Mouse (Mus musculus) heart, embryonic 10.5 days (tissue): ENCODE measurements at regions not wholly inside any gene's neighbourhood (a gene's known extent, or its start where the extent isn't known, plus 50 kb on each side); places are given as distances from the start of the nearest gene placed in this dataset.

ENCODE experiments used
- DNase-seq: peaks from one replicate; pipeline ENCODE4 v3.0.0-alpha.2; 2017; ENCODE audit warnings: low spot score
- H3K27ac ChIP-seq: fragments of 300-500 bp; sonication (generic); 2 replicates; pipeline ENCODE4 v1.5.1; 2016; ENCODE audit warnings: mild to moderate bottlenecking
- H3K27me3 ChIP-seq: fragments of 300-500 bp; sonication (generic); 2 replicates; pipeline ENCODE4 v1.6.1; 2016; ENCODE audit warnings: mild to moderate bottlenecking; ENCODE audit not compliant: poor library complexity, insufficient read depth, severe bottlenecking
- H3K36me3 ChIP-seq: fragments of 300-500 bp; sonication (generic); 2 replicates; pipeline ENCODE4 v1.6.1; 2016; ENCODE audit warnings: mild to moderate bottlenecking, moderate library complexity
- H3K4me1 ChIP-seq: fragments of 300-500 bp; sonication (generic); 2 replicates; pipeline ENCODE4 v1.6.1; 2016; ENCODE audit warnings: mild to moderate bottlenecking
- H3K4me3 ChIP-seq: fragments of 300-500 bp; sonication (generic); 2 replicates; pipeline ENCODE4 v1.5.1; 2016; ENCODE audit warnings: mild to moderate bottlenecking, moderate library complexity
- H3K9me3 ChIP-seq: fragments of 300-500 bp; sonication (generic); 2 replicates; pipeline ENCODE4 v1.6.1; 2016; ENCODE audit warnings: mild to moderate bottlenecking, moderate library complexity
- WGBS: fragments of 180-500 bp; shearing (Covaris S2); methylation state at CpG from one replicate; pipeline ENCODE4 v1.1.7; 2016; 5-methylcytosine and 5-hydroxymethylcytosine counted together

GRCm38 (mm10) chr3:52894812-52895211 is 122.2 kb downstream of the Cog6 start:
- Histone ChIP-seq H3K4me3 (no peak overlapping the region), H3K27me3 (no peaks in the 10 kb centered on the region), H3K4me1 (0 out of 2 replicates have a peak, but pooled peaks cover 6% of the 10 kb centered on the region), H3K9me3 (no peaks in the 10 kb centered on the region), H3K36me3 (no peaks in the 10 kb centered on the region), H3K27ac (no peak overlapping the region)
- whole genome bisulfite sequencing: 75% methylated on average over 2 of the region's 2 CpGs
- no peak for DNase-seq

GRCm38 (mm10) chr3:52889156-52889715 is 127.8 kb downstream of the Cog6 start:
- no peak overlapping the region for H3K4me3 ChIP-seq
- 75% methylated on average over 4 of the region's 4 CpGs for WGBS
- no peaks in the 10 kb centered on the region for H3K9me3 ChIP-seq

GRCm38 (mm10) chr3:52881981-52882380 is 135.1 kb downstream of the Cog6 start:
- Histone ChIP-seq H3K9me3 (no peaks in the 10 kb centered on the region), H3K4me3 (no peak overlapping the region), H3K36me3 (no peaks in the 10 kb centered on the region), H3K4me1 (peaks cover 8% of the 10 kb centered on the region; the same call in 1 of the 2 replicates), H3K27ac (no peak overlapping the region), H3K27me3 (no peaks in the 10 kb centered on the region)
- no peak for DNase-seq
- 60% methylated on average over 3 of the region's 3 CpGs for WGBS

More at GRCm38 (mm10) chr3:52889156-52889715, 127.8 kb downstream of the Cog6 start:
- Histone ChIP-seq H3K27me3 (no peaks in the 10 kb centered on the region), H3K27ac (no peak overlapping the region), H3K36me3 (no peaks in the 10 kb centered on the region), H3K4me1 (no peaks in the 10 kb centered on the region)
- no peak for DNase-seq

- 71% methylated on average over 4 of the region's 4 CpGs for WGBS
- no peaks in the 10 kb centered on the region for H3K27me3 ChIP-seq
Observed at GRCm38 (mm10) chr3:52881139-52881538, 135.9 kb downstream of the Cog6 start.

GRCm38 (mm10) chr3:52879700-52880099 is 137.3 kb downstream of the Cog6 start:
- H3K27me3 ChIP-seq: no peaks in the 10 kb centered on the region
- no peak overlapping the region for H3K4me3 ChIP-seq
- WGBS: 86% methylated on average over 10 of the region's 10 CpGs
- no peak overlapping the region for H3K27ac ChIP-seq
- H3K4me1 ChIP-seq: peaks cover 8% of the 10 kb centered on the region; the same call in 1 of the 2 replicates
- H3K36me3 ChIP-seq: no peaks in the 10 kb centered on the region
- H3K9me3 ChIP-seq: no peaks in the 10 kb centered on the region
- DNase-seq: no peak

More at GRCm38 (mm10) chr3:52881139-52881538, 135.9 kb downstream of the Cog6 start:
- DNase-seq: no peak
- Histone ChIP-seq H3K27ac (no peak overlapping the region), H3K9me3 (no peaks in the 10 kb centered on the region), H3K4me3 (no peak overlapping the region), H3K36me3 (no peaks in the 10 kb centered on the region), H3K4me1 (peaks cover 8% of the 10 kb centered on the region; the same call in 1 of the 2 replicates)

- H3K9me3 ChIP-seq: no peaks in the 10 kb centered on the region
Observed at GRCm38 (mm10) chr3:52878334-52878733, 138.7 kb downstream of the Cog6 start.

GRCm38 (mm10) chr3:52872260-52872659 is 144.8 kb downstream of the Cog6 start:
- DNase-seq: no peak
- no peak overlapping the region for H3K27ac ChIP-seq
- H3K27me3 ChIP-seq: no peaks in the 10 kb centered on the region
- no peak overlapping the region for H3K4me3 ChIP-seq
- H3K9me3 ChIP-seq: no peaks in the 10 kb centered on the region
- H3K36me3 ChIP-seq: no peaks in the 10 kb centered on the region
- WGBS: 86% methylated on average over 5 of the region's 5 CpGs
- H3K4me1 ChIP-seq: no peaks in the 10 kb centered on the region

More at GRCm38 (mm10) chr3:52878334-52878733, 138.7 kb downstream of the Cog6 start:
- DNase-seq: no peak
- H3K4me3 ChIP-seq: no peak overlapping the region
- peaks cover 8% of the 10 kb centered on the region; the same call in 1 of the 2 replicates for H3K4me1 ChIP-seq
- H3K27me3 ChIP-seq: no peaks in the 10 kb centered on the region
- 40% methylated on average over 3 of the region's 3 CpGs for WGBS
- H3K27ac ChIP-seq: 0 out of 2 replicates have a peak overlapping the region, but pooled peaks have one; percentile 22
- no peaks in the 10 kb centered on the region for H3K36me3 ChIP-seq

GRCm38 (mm10) chr3:52863146-52863849 is 153.7 kb downstream of the Cog6 start:
- Histone ChIP-seq H3K9me3 (no peaks in the 10 kb centered on the region), H3K36me3 (no peaks in the 10 kb centered on the region), H3K4me1 (no peaks in the 10 kb centered on the region), H3K27me3 (no peaks in the 10 kb centered on the region), H3K27ac (no peak overlapping the region), H3K4me3 (no peak overlapping the region)
- no peak for DNase-seq
- WGBS: 87% methylated on average over 8 of the region's 8 CpGs

- 87% methylated on average over 4 of the region's 4 CpGs for WGBS
Observed at GRCm38 (mm10) chr3:52862026-52862425, 155.0 kb downstream of the Cog6 start.

GRCm38 (mm10) chr3:52861538-52861937 is 155.5 kb downstream of the Cog6 start:
- Histone ChIP-seq H3K27me3 (no peaks in the 10 kb centered on the region), H3K4me1 (no peaks in the 10 kb centered on the region), H3K9me3 (no peaks in the 10 kb centered on the region), H3K27ac (no peak overlapping the region), H3K4me3 (no peak overlapping the region), H3K36me3 (no peaks in the 10 kb centered on the region)
- 85% methylated on average over 13 of the region's 13 CpGs for WGBS
- peak; percentile 68 for DNase-seq

More at GRCm38 (mm10) chr3:52862026-52862425, 155.0 kb downstream of the Cog6 start:
- no peaks in the 10 kb centered on the region for H3K9me3 ChIP-seq
- no peaks in the 10 kb centered on the region for H3K27me3 ChIP-seq
- no peaks in the 10 kb centered on the region for H3K36me3 ChIP-seq
- peak; percentile 52 for DNase-seq
- H3K27ac ChIP-seq: no peak overlapping the region
- H3K4me3 ChIP-seq: no peak overlapping the region
- H3K4me1 ChIP-seq: no peaks in the 10 kb centered on the region

GRCm38 (mm10) chr3:52859848-52860247 is 157.2 kb downstream of the Cog6 start:
- peak; percentile 47 for DNase-seq
- no peaks in the 10 kb centered on the region for H3K27me3 ChIP-seq
- no peaks in the 10 kb centered on the region for H3K4me1 ChIP-seq
- H3K4me3 ChIP-seq: no peak overlapping the region
- H3K9me3 ChIP-seq: no peaks in the 10 kb centered on the region
- 79% methylated on average over 2 of the region's 2 CpGs for whole genome bisulfite sequencing
- no peak overlapping the region for H3K27ac ChIP-seq
- H3K36me3 ChIP-seq: no peaks in the 10 kb centered on the region

- Histone ChIP-seq H3K27ac (no peak overlapping the region), H3K9me3 (no peaks in the 10 kb centered on the region), H3K4me1 (no peaks in the 10 kb centered on the region), H3K4me3 (no peak overlapping the region), H3K27me3 (no peaks in the 10 kb centered on the region), H3K36me3 (no peaks in the 10 kb centered on the region)
- peak; percentile 46 for DNase-seq
- WGBS: 84% methylated on average over 8 of the region's 8 CpGs
Observed at GRCm38 (mm10) chr3:52859266-52859825, 157.7 kb downstream of the Cog6 start.

GRCm38 (mm10) chr3:52858259-52858658 is 158.8 kb downstream of the Cog6 start:
- Histone ChIP-seq H3K9me3 (no peaks in the 10 kb centered on the region), H3K27ac (no peak overlapping the region), H3K27me3 (no peaks in the 10 kb centered on the region), H3K4me1 (no peaks in the 10 kb centered on the region), H3K4me3 (no peak overlapping the region), H3K36me3 (no peaks in the 10 kb centered on the region)
- no peak for DNase-seq
- 66% methylated on average over 9 of the region's 9 CpGs for WGBS
